Mouse (Mus musculus) urinary bladder, postnatal 10 days (tissue): ENCODE results near the gene Gp5.
"Not testable (repeated sequence)": the region's sequence is repeated elsewhere in the genome, so short reads cannot be mapped to it uniquely, and the experiment has no call there.

ENCODE experiments used
- DNase-seq: peaks from one replicate; pipeline ENCODE4 v3.0.0; 2022; ENCODE audit warnings: low spot score

Gene Gp5

GRCm38 (mm10) chr16:30310647-30311046 is at the start of gene Gp5:
Gene Gp5 (minus strand): TSS chr16:30310779.
- DNase-seq, result no peak

GRCm38 (mm10) chr16:30353489-30353888 is 42.9 kb upstream of the Gp5 start:
- DNase-seq, result not testable (repeated sequence)

- DNase-seq, result no peak
Observed at GRCm38 (mm10) chr16:30314236-30314635, 3.7 kb upstream of the Gp5 start.

- DNase-seq, result no peak
Observed at GRCm38 (mm10) chr16:30310171-30310515, 436 bp downstream of the Gp5 start.

GRCm38 (mm10) chr16:30309395-30310170 is 996 bp downstream of the Gp5 start:
- no peak for DNase-seq

GRCm38 (mm10) chr16:30308616-30309394 is 1.8 kb downstream of the Gp5 start:
- no peak for DNase-seq

GRCm38 (mm10) chr16:30307961-30308615 is 2.5 kb downstream of the Gp5 start:
- no peak for DNase-seq

- DNase-seq, result no peak
Observed at GRCm38 (mm10) chr16:30307306-30307705, 3.3 kb downstream of the Gp5 start.

GRCm38 (mm10) chr16:30306102-30306501 is 4.5 kb downstream of the Gp5 start:
- no peak for DNase-seq

GRCm38 (mm10) chr16:30304236-30304635 is 6.3 kb downstream of the Gp5 start:
- DNase-seq, result no peak

- DNase-seq, result no peak
Observed at GRCm38 (mm10) chr16:30303411-30303810, 7.2 kb downstream of the Gp5 start.

GRCm38 (mm10) chr16:30302686-30303085 is 7.9 kb downstream of the Gp5 start:
- no peak for DNase-seq

- DNase-seq, result no peak
Observed at GRCm38 (mm10) chr16:30299711-30300277, 10.8 kb downstream of the Gp5 start.

GRCm38 (mm10) chr16:30297450-30297849 is 13.1 kb downstream of the Gp5 start:
- no peak for DNase-seq

- DNase-seq, result no peak
Observed at GRCm38 (mm10) chr16:30296601-30297275, 13.8 kb downstream of the Gp5 start.

GRCm38 (mm10) chr16:30295106-30295505 is 15.5 kb downstream of the Gp5 start:
- no peak for DNase-seq

- DNase-seq, result no peak
Observed at GRCm38 (mm10) chr16:30290436-30290835, 20.1 kb downstream of the Gp5 start.

- no peak for DNase-seq
Observed at GRCm38 (mm10) chr16:30285701-30286100, 24.9 kb downstream of the Gp5 start.

GRCm38 (mm10) chr16:30283743-30284337 is 26.7 kb downstream of the Gp5 start:
- no peak for DNase-seq

- DNase-seq, result no peak
Observed at GRCm38 (mm10) chr16:30282844-30283495, 27.6 kb downstream of the Gp5 start, which contains the start of gene Lrrc15. Gene Lrrc15 (minus strand): TSS chr16:30283256.
